Mouse (Mus musculus) myocyte (in vitro differentiated cells): ENCODE results near the gene E2f6. TPM values are rescaled to one million over a fixed set of nuclear protein-coding genes. Genes with fewer than 3 reads are reported as not detected.

Experiments used
- H3K27me3 ChIP-seq: one replicate; pipeline ENCODE4 v1.6.1; 2011; ENCODE audit not compliant: control insufficient read depth, insufficient read depth, insufficient read length
- H3K36me3 ChIP-seq: one replicate; pipeline ENCODE4 v1.6.1; 2011; ENCODE audit not compliant: control insufficient read depth, insufficient read depth
- H3K4me2 ChIP-seq: one replicate; pipeline ENCODE4 v1.6.1; 2011; ENCODE audit warnings: low read depth, control low read depth
- H3K4me3 ChIP-seq: one replicate; pipeline ENCODE4 v1.5.1; 2011; ENCODE audit warnings: mild to moderate bottlenecking, control low read depth, moderate library complexity
- H3K79me2 ChIP-seq: one replicate; pipeline ENCODE4 v1.6.1; 2011; ENCODE audit not compliant: control insufficient read depth, insufficient read depth
- H3ac ChIP-seq: one replicate; pipeline ENCODE4 v1.6.1; 2011; ENCODE audit not compliant: control insufficient read depth, insufficient read length
- CEBPB ChIP-seq: IDR thresholded peaks from 2 replicates; pipeline ENCODE4 v1.6.1; 2011; ENCODE audit warnings: mild to moderate bottlenecking, moderate library complexity; ENCODE audit not compliant: poor library complexity, insufficient read depth, severe bottlenecking
- E2F4 ChIP-seq: IDR thresholded peaks from one replicate; pipeline ENCODE4 v1.6.1; 2011; ENCODE audit warnings: mild to moderate bottlenecking, control low read depth, moderate library complexity; ENCODE audit not compliant: insufficient read depth
- MAX ChIP-seq: IDR thresholded peaks from one replicate; pipeline ENCODE4 v1.6.1; 2011; ENCODE audit warnings: low read depth, mild to moderate bottlenecking, control low read depth
- MYOD1 ChIP-seq, 3 experiments: IDR thresholded peaks; one replicate each; pipeline ENCODE4 v1.6.1; 2011; ENCODE audit warnings: control low read depth in 2 of 3, low read depth in 2 of 3, mild to moderate bottlenecking in 2 of 3, moderate library complexity in 1 of 3; ENCODE audit not compliant: insufficient read length in 2 of 3, control insufficient read depth in 1 of 3
- MYOG ChIP-seq, 3 experiments: IDR thresholded peaks; one replicate each; pipeline ENCODE4 v1.6.1; 2011; ENCODE audit warnings: control low read depth in 2 of 3, low read depth in 2 of 3, mild to moderate bottlenecking in 2 of 3; ENCODE audit not compliant: insufficient read length in 2 of 3, control insufficient read depth in 1 of 3, insufficient read depth in 1 of 3
- POLR2A ChIP-seq: IDR thresholded peaks from one replicate; pipeline ENCODE4 v1.6.1; 2011; ENCODE audit warnings: low read depth, mild to moderate bottlenecking, control low read depth, moderate library complexity; ENCODE audit not compliant: insufficient read length
- POLR2AphosphoS2 ChIP-seq: IDR thresholded peaks from one replicate; pipeline ENCODE4 v1.6.1; 2011; ENCODE audit warnings: low read depth, control low read depth; ENCODE audit not compliant: insufficient read length
- REST ChIP-seq: IDR thresholded peaks from one replicate; pipeline ENCODE4 v1.6.1; 2011; ENCODE audit warnings: mild to moderate bottlenecking, control low read depth, moderate library complexity; ENCODE audit not compliant: insufficient read depth, insufficient read length
- SRF ChIP-seq: IDR thresholded peaks from one replicate; pipeline ENCODE4 v1.6.1; 2011; ENCODE audit warnings: low read depth; ENCODE audit not compliant: control insufficient read depth, insufficient read length
- TCF12 ChIP-seq: IDR thresholded peaks from one replicate; pipeline ENCODE4 v1.6.1; 2011; ENCODE audit warnings: mild to moderate bottlenecking, control low read depth; ENCODE audit not compliant: poor library complexity, insufficient read depth, severe bottlenecking
- TCF3 ChIP-seq: IDR thresholded peaks from one replicate; pipeline ENCODE4 v1.6.1; 2011; ENCODE audit warnings: low read depth, control low read depth; ENCODE audit not compliant: insufficient read length
- USF1 ChIP-seq: IDR thresholded peaks from one replicate; pipeline ENCODE4 v1.6.1; 2011; ENCODE audit warnings: low read depth, mild to moderate bottlenecking, control low read depth, moderate library complexity
- polyA plus RNA-seq: library from polyadenylated mRNA; unstranded; fragments of >200 nt; fragmentation: generic; extraction: Trizol; gene quantifications from one replicate; pipeline ENCODE4 v1.2.1, GENCODE M21; 2012; ENCODE audit warnings: missing spikeins

The E2f6 gene
- polyA plus RNA-seq, 1 experiment = 16.2 TPM

DNA sequence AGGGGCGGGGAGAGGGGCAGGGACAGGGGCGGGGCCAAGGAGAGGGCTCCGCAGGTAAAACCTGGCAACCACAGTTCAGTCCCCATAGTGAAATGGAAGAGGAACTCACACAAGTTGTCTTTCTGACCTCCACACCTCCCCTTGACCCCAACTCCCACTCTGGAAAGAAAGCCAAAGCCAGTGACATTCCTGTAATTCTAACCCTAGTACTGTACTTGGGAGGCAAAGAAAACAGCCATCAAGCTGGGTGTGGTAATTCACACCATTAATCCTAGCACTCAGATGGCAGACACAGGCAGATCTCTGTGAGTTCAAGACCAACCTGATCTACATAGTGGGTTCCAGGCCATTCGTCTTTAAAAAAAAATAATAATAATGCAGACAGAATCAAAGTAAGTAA lies 17.4 kb upstream of the E2f6 start:
- Histone ChIP-seq H3K27me3 (no peaks in the 10 kb centered on the region), H3K4me2 (no peak overlapping the region), H3ac (no peak overlapping the region), H3K79me2 (no peaks in the 10 kb centered on the region), H3K4me3 (no peak overlapping the region), H3K36me3 (no peaks in the 10 kb centered on the region)
- no peak for TF ChIP-seq MYOD1 (IDR thresholded peaks at IDR 0.05; ENCODE audit: control insufficient read depth in 1 of 3, insufficient read length in 2 of 3, low read depth in 2 of 3)
- no peak for TF ChIP-seq MAX
- TF ChIP-seq POLR2A = no peak
- no peak for TF ChIP-seq TCF12
- no peak for TF ChIP-seq MYOG (IDR thresholded peaks at IDR 0.05; ENCODE audit: control insufficient read depth in 1 of 3, insufficient read depth in 1 of 3, insufficient read length in 2 of 3, low read depth in 2 of 3)
- TF ChIP-seq E2F4 = no peak
- TF ChIP-seq SRF = no peak
- TF ChIP-seq USF1 = no peak
- no peak for TF ChIP-seq POLR2AphosphoS2

DNA sequence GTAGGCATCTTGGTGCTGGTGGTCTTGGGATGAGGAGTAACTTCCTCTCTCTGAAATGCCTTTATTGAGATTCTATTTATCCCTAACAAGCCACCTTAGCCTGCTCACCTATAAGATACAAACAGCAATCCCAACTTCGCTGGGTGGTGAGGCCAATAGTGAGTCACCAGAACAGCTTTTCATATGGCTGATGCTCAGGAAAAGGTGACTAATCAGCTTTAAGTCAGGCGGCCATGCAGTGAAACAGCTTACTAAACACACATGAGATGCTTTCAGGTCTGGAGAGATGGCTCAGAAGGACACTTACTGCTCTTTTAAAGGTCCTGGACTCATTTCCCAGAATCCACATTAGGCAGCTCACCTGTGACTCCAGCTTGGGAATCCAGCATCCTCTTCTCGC lies 15.0 kb upstream of the E2f6 start:
- Histone ChIP-seq H3K27me3 (peaks cover 7% of the 10 kb centered on the region), H3K4me3 (no peak overlapping the region), H3K79me2 (no peaks in the 10 kb centered on the region), H3K36me3 (no peaks in the 10 kb centered on the region), H3K4me2 (no peak overlapping the region), H3ac (no peak overlapping the region)
- no peak for TF ChIP-seq SRF
- no peak for TF ChIP-seq E2F4
- TF ChIP-seq POLR2AphosphoS2 = no peak
- no peak for TF ChIP-seq TCF12
- TF ChIP-seq USF1 = no peak
- TF ChIP-seq TCF3 = no peak
- TF ChIP-seq MAX = no peak
- no peak for TF ChIP-seq CEBPB
- no peak for TF ChIP-seq MYOG (IDR thresholded peaks at IDR 0.05; ENCODE audit: control insufficient read depth in 1 of 3, insufficient read depth in 1 of 3, insufficient read length in 2 of 3, low read depth in 2 of 3)
- TF ChIP-seq POLR2A = no peak
- TF ChIP-seq MYOD1 (IDR thresholded peaks at IDR 0.05; ENCODE audit: control insufficient read depth in 1 of 3, insufficient read length in 2 of 3, low read depth in 2 of 3) = no peak
- no peak for TF ChIP-seq REST

DNA sequence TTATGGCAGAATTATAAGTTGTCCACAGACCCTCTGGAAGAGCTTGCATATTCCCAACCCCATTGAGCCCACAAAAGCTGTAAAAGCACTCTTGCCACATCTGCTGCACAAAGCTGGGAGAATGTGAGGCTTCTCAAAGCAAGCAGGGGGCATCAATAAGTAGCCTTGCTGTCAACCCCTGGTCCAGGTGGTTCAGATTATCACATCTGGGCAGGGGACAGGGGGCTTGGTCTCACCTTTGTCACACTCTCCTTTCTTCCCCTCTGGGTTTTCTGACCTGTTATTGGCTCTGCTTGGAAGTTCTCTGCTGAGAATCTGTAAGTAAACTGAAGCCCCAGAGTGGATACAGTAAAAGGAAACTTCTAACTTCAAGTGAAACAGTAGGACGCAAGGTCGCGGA lies 11.9 kb upstream of the E2f6 start:
- no peaks in the 10 kb centered on the region for H3K36me3 ChIP-seq
- H3ac ChIP-seq = no peak overlapping the region
- H3K4me2 ChIP-seq = no peak overlapping the region
- H3K27me3 ChIP-seq = peaks cover 21% of the 10 kb centered on the region
- H3K4me3 ChIP-seq = no peak overlapping the region
- H3K79me2 ChIP-seq = no peaks in the 10 kb centered on the region
- TF ChIP-seq MAX = no peak
- TF ChIP-seq E2F4 = no peak

DNA sequence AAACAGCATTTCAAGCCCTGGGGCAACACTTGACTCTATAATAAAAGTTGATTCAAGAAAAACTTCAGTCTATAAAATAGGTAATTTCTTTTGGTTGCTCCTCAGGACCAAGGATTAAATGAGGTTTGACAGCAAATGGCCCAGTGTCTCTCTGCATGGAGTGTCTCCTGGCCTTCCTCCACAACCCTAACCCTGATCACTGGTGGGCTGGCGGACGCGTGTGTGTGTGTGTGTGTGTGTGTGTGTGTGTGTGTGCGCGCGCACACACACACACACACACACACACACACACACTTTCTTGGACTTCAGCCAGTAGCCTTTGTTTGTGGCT lies 10.9 kb upstream of the E2f6 start:
- Histone ChIP-seq H3K4me3 (no peak overlapping the region), H3K4me2 (no peak overlapping the region), H3ac (no peak overlapping the region), H3K27me3 (peaks cover 21% of the 10 kb centered on the region), H3K36me3 (no peaks in the 10 kb centered on the region), H3K79me2 (no peaks in the 10 kb centered on the region)
- TF ChIP-seq POLR2A = no peak
- no peak for TF ChIP-seq MYOG (IDR thresholded peaks at IDR 0.05; ENCODE audit: control insufficient read depth in 1 of 3, insufficient read depth in 1 of 3, insufficient read length in 2 of 3, low read depth in 2 of 3)
- no peak for TF ChIP-seq MYOD1 (IDR thresholded peaks at IDR 0.05; ENCODE audit: control insufficient read depth in 1 of 3, insufficient read length in 2 of 3, low read depth in 2 of 3)
- no peak for TF ChIP-seq SRF
- TF ChIP-seq REST = no peak
- no peak for TF ChIP-seq MAX
- no peak for TF ChIP-seq E2F4
- no peak for TF ChIP-seq CEBPB
- TF ChIP-seq POLR2AphosphoS2 = no peak
- no peak for TF ChIP-seq TCF3
- TF ChIP-seq USF1 = no peak
- no peak for TF ChIP-seq TCF12

GRCm38 (mm10) chr12:16800259-16800958 lies 10.4 kb upstream of the E2f6 start, which contains the start of gene Greb1:
Gene Greb1, minus strand, starts transcription at chr12:16800886.
- Histone ChIP-seq H3K4me3 (no peak within 1 kb of the TSS), H3K27me3 (peaks cover 21% of the 10 kb centered on the region)

More at GRCm38 (mm10) chr12:16800259-16800958, 10.4 kb upstream of the E2f6 start, which contains the start of gene Greb1:
- TF ChIP-seq MYOD1 (IDR thresholded peaks at IDR 0.05; ENCODE audit: control insufficient read depth in 1 of 3, insufficient read length in 2 of 3, low read depth in 2 of 3) (no peak), TCF12 (no peak), E2F4 (no peak), POLR2AphosphoS2 (no peak), POLR2A (no peak), SRF (no peak), USF1 (no peak), CEBPB (no peak), TCF3 (no peak), REST (no peak), MYOG (IDR thresholded peaks at IDR 0.05; ENCODE audit: control insufficient read depth in 1 of 3, insufficient read depth in 1 of 3, insufficient read length in 2 of 3, low read depth in 2 of 3) (no peak), MAX (no peak)
- no peak within 1 kb of the TSS for H3ac ChIP-seq
- H3K36me3 ChIP-seq = no peaks in the 10 kb centered on the region
- H3K4me2 ChIP-seq = no peak within 1 kb of the TSS
- no peaks in the 10 kb centered on the region for H3K79me2 ChIP-seq
